Mouse (Mus musculus) heart, postnatal 0 days (tissue): ENCODE results near the gene Iffo2.

Experiments used
- CTCF ChIP-seq: IDR thresholded peaks from 2 replicates; pipeline ENCODE4 v1.5.1; 2016; ENCODE audit warnings: antibody characterized with exemption, control low read depth, low read depth
- EP300 ChIP-seq: IDR thresholded peaks from 2 replicates; pipeline ENCODE4 v1.6.1; 2016; ENCODE audit warnings: antibody characterized with exemption, low read depth

- TF ChIP-seq CTCF = peak; percentile 92
- no peak for TF ChIP-seq EP300
Observed at GRCm38 (mm10) chr4:139643972-139644371, 113.6 kb downstream of the Iffo2 start.
